Mouse (Mus musculus): ENCODE results near the gene 1700019N19Rik. TPM values are rescaled to one million over a fixed set of nuclear protein-coding genes. Genes with fewer than 3 reads are reported as not detected.

The 1700019N19Rik gene
- polyA plus RNA-seq, 1 experiment = not detected

DNA sequence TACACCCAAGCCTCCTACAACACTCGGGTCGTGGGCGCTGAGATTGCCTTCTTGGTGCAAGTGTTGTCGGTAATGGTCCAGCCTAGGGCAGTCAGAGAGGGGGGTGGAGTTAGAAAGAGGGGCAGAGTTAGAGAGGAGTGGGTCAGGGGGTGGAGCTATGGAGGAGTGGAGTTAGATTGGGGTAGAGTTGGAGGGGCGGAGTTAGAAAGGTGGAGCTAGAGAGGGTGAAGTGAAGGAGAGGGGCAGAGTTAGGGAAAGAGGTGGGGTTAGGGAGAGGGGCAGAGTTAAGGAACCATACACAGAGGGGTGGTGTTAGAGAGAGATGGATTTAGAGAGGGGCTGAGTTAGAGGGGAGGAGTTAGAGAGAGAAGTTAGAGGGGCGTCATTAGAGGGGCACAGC is 31.9 kb downstream of the 1700019N19Rik start:
- Histone ChIP-seq H3K4me1 (ENCODE audit: control insufficient read depth, insufficient read depth, low read length) (no peaks in the 10 kb centered on the region; the same call in 1 of the 2 replicates), H3K4me3 (replicated peaks; ENCODE audit: insufficient read depth, low read depth, low read length) (no peak overlapping the region), H3K27me3 (ENCODE audit: control insufficient read depth, insufficient read depth, low read length) (no peaks in the 10 kb centered on the region), H3K27ac (ENCODE audit: insufficient read depth, low read length) (no peak overlapping the region)
- TF ChIP-seq POLR2A (IDR thresholded peaks at IDR 0.05; ENCODE audit: borderline replicate concordance, insufficient read depth, low read length) = no peak
- TF ChIP-seq CTCF (IDR thresholded peaks at IDR 0.05; ENCODE audit: borderline replicate concordance, insufficient read depth, low read depth, low read length) = no peak
- no peak for DNase-seq
- 36% methylated on average over 6 of the region's 6 CpGs for WGBS

DNA sequence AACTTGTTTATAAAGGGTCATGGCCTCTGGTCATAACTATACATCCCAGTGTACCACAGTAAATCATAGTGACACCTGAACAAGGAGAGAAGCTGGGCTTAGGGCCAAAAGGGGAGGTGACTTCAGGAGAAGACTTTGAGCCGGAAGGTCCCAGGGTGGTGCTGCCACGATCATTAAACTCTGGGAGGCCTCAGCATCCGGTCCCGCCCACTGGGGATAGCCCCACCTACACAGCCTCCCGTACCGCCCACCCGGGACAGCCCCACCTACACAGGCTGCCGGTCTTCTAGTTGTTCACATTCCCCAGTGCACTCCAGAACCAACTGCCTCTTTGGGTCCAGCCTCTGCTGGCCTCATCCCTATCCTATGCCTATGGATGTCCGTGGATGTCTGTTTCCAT is 34.8 kb downstream of the 1700019N19Rik start, which contains the start of gene Pnliprp2:
Gene Pnliprp2 (plus strand): TSS at position 297 of the 400 bp plus-strand sequence.
- 77% methylated on average over 9 of the region's 9 CpGs for WGBS
- TF ChIP-seq CTCF (IDR thresholded peaks at IDR 0.05; ENCODE audit: borderline replicate concordance, insufficient read depth, low read depth, low read length) (no peak), POLR2A (IDR thresholded peaks at IDR 0.05; ENCODE audit: borderline replicate concordance, insufficient read depth, low read length) (no peak)
- Histone ChIP-seq H3K4me3 (replicated peaks; ENCODE audit: insufficient read depth, low read depth, low read length) (no peak within 1 kb of the TSS), H3K4me1 (ENCODE audit: control insufficient read depth, insufficient read depth, low read length) (no peaks in the 10 kb centered on the region; the same call in 1 of the 2 replicates), H3K27me3 (ENCODE audit: control insufficient read depth, insufficient read depth, low read length) (no peaks in the 10 kb centered on the region), H3K27ac (ENCODE audit: insufficient read depth, low read length) (no peak within 1 kb of the TSS)
- no peak for DNase-seq

GRCm38 (mm10) chr19:58758871-58759270 is 35.4 kb downstream of the 1700019N19Rik start:
- 17% methylated on average over 4 of the region's 4 CpGs for WGBS
- Histone ChIP-seq H3K4me1 (ENCODE audit: control insufficient read depth, insufficient read depth, low read length) (no peaks in the 10 kb centered on the region; the same call in 1 of the 2 replicates), H3K27ac (ENCODE audit: insufficient read depth, low read length) (no peak overlapping the region), H3K4me3 (replicated peaks; ENCODE audit: insufficient read depth, low read depth, low read length) (no peak overlapping the region), H3K27me3 (ENCODE audit: control insufficient read depth, insufficient read depth, low read length) (no peaks in the 10 kb centered on the region)
- TF ChIP-seq POLR2A (IDR thresholded peaks at IDR 0.05; ENCODE audit: borderline replicate concordance, insufficient read depth, low read length) (no peak), CTCF (IDR thresholded peaks at IDR 0.05; ENCODE audit: borderline replicate concordance, insufficient read depth, low read depth, low read length) (no peak)
- DNase-seq = no peak

GRCm38 (mm10) chr19:58751504-58751903 is 42.8 kb downstream of the 1700019N19Rik start:
- TF ChIP-seq CTCF (IDR thresholded peaks at IDR 0.05; ENCODE audit: borderline replicate concordance, insufficient read depth, low read depth, low read length) (no peak), POLR2A (IDR thresholded peaks at IDR 0.05; ENCODE audit: borderline replicate concordance, insufficient read depth, low read length) (no peak)
- WGBS = 72% methylated on average over 2 of the region's 2 CpGs
- Histone ChIP-seq H3K4me1 (ENCODE audit: control insufficient read depth, insufficient read depth, low read length) (no peaks in the 10 kb centered on the region), H3K27me3 (ENCODE audit: control insufficient read depth, insufficient read depth, low read length) (no peaks in the 10 kb centered on the region), H3K4me3 (replicated peaks; ENCODE audit: insufficient read depth, low read depth, low read length) (no peak overlapping the region), H3K27ac (ENCODE audit: insufficient read depth, low read length) (no peak overlapping the region)
- DNase-seq = no peak

DNA sequence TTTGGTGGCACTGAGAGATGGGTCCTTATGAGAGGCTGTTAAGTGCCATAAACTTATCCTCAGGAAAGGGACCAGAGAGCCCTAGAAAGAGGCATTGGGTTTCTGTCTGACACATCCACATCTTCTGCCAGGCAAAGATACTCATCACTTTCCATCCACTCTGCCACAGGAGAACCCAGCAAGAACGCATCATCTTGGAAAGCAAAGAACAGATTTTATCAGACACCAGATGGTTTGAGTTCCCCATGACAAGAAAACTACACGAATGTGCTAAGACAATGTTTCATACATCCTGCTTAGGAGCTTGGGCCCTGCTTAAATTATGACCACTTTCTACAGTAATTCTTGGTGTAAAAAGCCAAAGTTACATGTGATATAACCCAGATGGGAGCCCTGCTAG is 43.4 kb downstream of the 1700019N19Rik start:
- WGBS = 32% methylated on average over 2 of the region's 2 CpGs
- Histone ChIP-seq H3K27ac (ENCODE audit: insufficient read depth, low read length) (no peak overlapping the region), H3K4me3 (replicated peaks; ENCODE audit: insufficient read depth, low read depth, low read length) (no peak overlapping the region), H3K4me1 (ENCODE audit: control insufficient read depth, insufficient read depth, low read length) (no peaks in the 10 kb centered on the region), H3K27me3 (ENCODE audit: control insufficient read depth, insufficient read depth, low read length) (no peaks in the 10 kb centered on the region)
- TF ChIP-seq CTCF (IDR thresholded peaks at IDR 0.05; ENCODE audit: borderline replicate concordance, insufficient read depth, low read depth, low read length) (no peak), POLR2A (IDR thresholded peaks at IDR 0.05; ENCODE audit: borderline replicate concordance, insufficient read depth, low read length) (no peak)
- DNase-seq = no peak

GRCm38 (mm10) chr19:58747498-58748000 is 46.7 kb downstream of the 1700019N19Rik start:
- TF ChIP-seq POLR2A (IDR thresholded peaks at IDR 0.05; ENCODE audit: borderline replicate concordance, insufficient read depth, low read length) (no peak), CTCF (IDR thresholded peaks at IDR 0.05; ENCODE audit: borderline replicate concordance, insufficient read depth, low read depth, low read length) (no peak)
- WGBS = 77% methylated on average over 9 of the region's 9 CpGs
- no peak for DNase-seq

GRCm38 (mm10) chr19:58743736-58744135 is 50.5 kb downstream of the 1700019N19Rik start:
- Histone ChIP-seq H3K27ac (ENCODE audit: insufficient read depth, low read length) (no peak overlapping the region), H3K27me3 (ENCODE audit: control insufficient read depth, insufficient read depth, low read length) (no peaks in the 10 kb centered on the region), H3K4me1 (ENCODE audit: control insufficient read depth, insufficient read depth, low read length) (no peaks in the 10 kb centered on the region), H3K4me3 (replicated peaks; ENCODE audit: insufficient read depth, low read depth, low read length) (no peak overlapping the region)
- DNase-seq = no peak
- 72% methylated on average over 4 of the region's 4 CpGs for WGBS
- TF ChIP-seq CTCF (IDR thresholded peaks at IDR 0.05; ENCODE audit: borderline replicate concordance, insufficient read depth, low read depth, low read length) (no peak), POLR2A (IDR thresholded peaks at IDR 0.05; ENCODE audit: borderline replicate concordance, insufficient read depth, low read length) (no peak)

More at GRCm38 (mm10) chr19:58747498-58748000, 46.7 kb downstream of the 1700019N19Rik start:
- Histone ChIP-seq H3K27me3 (ENCODE audit: control insufficient read depth, insufficient read depth, low read length) (no peaks in the 10 kb centered on the region), H3K27ac (ENCODE audit: insufficient read depth, low read length) (no peak overlapping the region), H3K4me1 (ENCODE audit: control insufficient read depth, insufficient read depth, low read length) (no peaks in the 10 kb centered on the region), H3K4me3 (replicated peaks; ENCODE audit: insufficient read depth, low read depth, low read length) (no peak overlapping the region)

DNA sequence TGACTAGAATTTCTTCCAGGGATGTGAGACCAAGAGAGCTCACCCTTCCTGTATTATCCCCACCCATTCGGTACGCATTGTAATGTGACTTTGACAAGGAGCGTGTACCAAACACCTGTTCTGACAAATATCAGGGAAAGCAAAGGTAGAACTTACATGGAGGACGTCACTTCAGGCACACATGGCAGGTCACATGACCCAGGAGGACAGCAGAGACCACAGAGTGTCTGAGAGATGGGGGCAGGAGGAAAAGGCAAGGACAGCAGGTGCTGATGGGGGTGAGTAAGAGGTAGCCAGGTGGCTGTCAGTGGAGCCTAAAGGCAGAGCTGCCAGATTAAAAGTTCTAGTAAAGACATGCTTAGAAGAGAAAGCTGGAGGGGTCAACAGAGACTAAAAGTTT is 51.5 kb downstream of the 1700019N19Rik start:
- 91% methylated on average over 4 of the region's 4 CpGs for WGBS
- TF ChIP-seq CTCF (IDR thresholded peaks at IDR 0.05; ENCODE audit: borderline replicate concordance, insufficient read depth, low read depth, low read length) (no peak), POLR2A (IDR thresholded peaks at IDR 0.05; ENCODE audit: borderline replicate concordance, insufficient read depth, low read length) (no peak)
- H3K4me3 ChIP-seq (replicated peaks; ENCODE audit: insufficient read depth, low read depth, low read length) = no peak overlapping the region
- H3K27ac ChIP-seq (ENCODE audit: insufficient read depth, low read length) = no peak overlapping the region
- no peaks in the 10 kb centered on the region for H3K4me1 ChIP-seq (ENCODE audit: control insufficient read depth, insufficient read depth, low read length)
- no peak for DNase-seq
- H3K27me3 ChIP-seq (ENCODE audit: control insufficient read depth, insufficient read depth, low read length) = no peaks in the 10 kb centered on the region

Data from cerebellum, adult 2 months (tissue).